Mouse (Mus musculus) C2C12 (cell line): ENCODE data around the gene Anapc13. TPM values are rescaled to one million over a fixed set of nuclear protein-coding genes. Genes with fewer than 3 reads are reported as not detected.

Source experiments
- H3K27me3 ChIP-seq: one replicate; pipeline ENCODE4 v1.6.1; 2011; ENCODE audit not compliant: control insufficient read depth, insufficient read depth, insufficient read length
- H3K36me3 ChIP-seq: one replicate; pipeline ENCODE4 v1.6.1; 2011; ENCODE audit not compliant: control insufficient read depth, insufficient read depth
- H3K4me3 ChIP-seq: one replicate; pipeline ENCODE4 v1.5.1; 2011; ENCODE audit warnings: mild to moderate bottlenecking, control low read depth; ENCODE audit not compliant: poor library complexity, insufficient read depth, severe bottlenecking
- H3K79me2 ChIP-seq: one replicate; pipeline ENCODE4 v1.6.1; 2011; ENCODE audit not compliant: control insufficient read depth, insufficient read depth
- H3K79me3 ChIP-seq: one replicate; pipeline ENCODE4 v1.6.1; 2011; ENCODE audit warnings: low read depth, control low read depth
- H3ac ChIP-seq: one replicate; pipeline ENCODE3; 2011; ENCODE audit warnings: low read depth; ENCODE audit not compliant: control insufficient read depth, insufficient read length
- CEBPB ChIP-seq: IDR thresholded peaks from one replicate; pipeline ENCODE4 v1.6.1; 2011; ENCODE audit warnings: low read depth, mild to moderate bottlenecking, control low read depth, moderate library complexity
- CTCF ChIP-seq: IDR thresholded peaks from one replicate; pipeline ENCODE4 v1.5.1; 2011; ENCODE audit not compliant: control insufficient read depth, insufficient read depth, insufficient read length
- FOSL1 ChIP-seq: IDR thresholded peaks from one replicate; pipeline ENCODE4 v1.8.0; 2011; ENCODE audit warnings: mild to moderate bottlenecking, low read length; ENCODE audit not compliant: poor library complexity, insufficient read depth, severe bottlenecking
- MAX ChIP-seq: IDR thresholded peaks from one replicate; pipeline ENCODE4 v1.6.1; 2011; ENCODE audit warnings: mild to moderate bottlenecking, control low read depth
- MYOD1 ChIP-seq: IDR thresholded peaks from one replicate; pipeline ENCODE4 v1.6.1; 2011; ENCODE audit warnings: low read depth; ENCODE audit not compliant: control insufficient read depth, insufficient read length
- MYOG ChIP-seq: IDR thresholded peaks from one replicate; pipeline ENCODE4 v1.6.1; 2011; ENCODE audit not compliant: control insufficient read depth, insufficient read length; ENCODE audit errors: extremely low read depth
- USF1 ChIP-seq: IDR thresholded peaks from one replicate; pipeline ENCODE4 v1.6.1; 2011; ENCODE audit warnings: low read depth, mild to moderate bottlenecking, control low read depth, moderate library complexity
- polyA plus RNA-seq: library from polyadenylated mRNA; unstranded; fragments of >200 nt; fragmentation: generic; extraction: Trizol; gene quantifications from one replicate; pipeline ENCODE4 v1.2.1, GENCODE M21; 2012; ENCODE audit warnings: missing spikeins

The Anapc13 gene
- polyA plus RNA-seq, 1 experiment = 136 TPM

DNA sequence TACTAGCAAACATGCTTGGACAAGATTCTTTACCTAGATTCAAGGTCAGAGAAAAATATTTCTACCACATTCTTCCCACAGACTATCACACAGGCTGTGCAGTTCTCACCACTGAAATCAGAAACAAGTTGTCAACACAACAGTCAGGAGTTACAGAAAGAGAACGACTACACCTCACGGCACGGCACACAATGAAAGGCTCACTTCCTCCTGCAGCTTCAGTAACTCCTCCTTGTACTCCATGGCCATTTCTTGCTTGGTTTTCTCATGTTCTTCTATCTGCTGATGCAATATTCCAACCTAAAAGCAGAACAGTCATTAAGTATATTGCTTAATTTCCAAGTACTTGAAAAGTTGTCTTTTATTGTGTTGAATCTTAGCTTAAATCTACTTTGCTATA lies 11.0 kb upstream of the Anapc13 start:
- H3K27me3 ChIP-seq = no peaks in the 10 kb centered on the region
- H3K36me3 ChIP-seq = peaks cover 24% of the 10 kb centered on the region
- no peaks in the 10 kb centered on the region for H3K79me2 ChIP-seq
- no peak overlapping the region for H3K4me3 ChIP-seq
- TF ChIP-seq FOSL1 (no peak), CEBPB (no peak), CTCF (no peak), USF1 (no peak), MYOG (no peak), MAX (no peak), MYOD1 (no peak)
- H3ac ChIP-seq = no peak overlapping the region
- H3K79me3 ChIP-seq = no peaks in the 10 kb centered on the region

DNA sequence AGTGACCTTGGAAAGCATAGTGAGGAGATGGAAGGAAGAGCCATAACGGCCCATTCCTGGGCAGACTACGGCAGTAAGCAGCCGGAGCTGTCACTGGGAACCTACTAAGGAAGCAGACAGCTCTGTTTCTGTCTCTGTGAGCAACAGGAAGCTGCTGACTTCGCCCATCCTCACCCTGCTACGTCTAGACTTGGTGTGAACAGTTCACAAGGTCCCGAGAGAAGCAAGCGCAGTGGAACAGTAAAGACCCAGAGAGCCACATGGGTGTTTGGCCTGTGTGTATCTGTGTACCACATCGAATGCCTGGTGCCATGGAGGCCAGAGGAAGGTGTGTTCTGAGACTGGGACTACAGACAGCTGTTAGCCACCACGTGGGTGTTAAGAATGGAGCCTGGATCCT lies 9.8 kb upstream of the Anapc13 start:
- Histone ChIP-seq H3ac (no peak overlapping the region), H3K36me3 (peaks cover 21% of the 10 kb centered on the region), H3K4me3 (no peak overlapping the region), H3K27me3 (no peaks in the 10 kb centered on the region), H3K79me2 (no peaks in the 10 kb centered on the region), H3K79me3 (peaks cover 1% of the 10 kb centered on the region)
- TF ChIP-seq MYOD1 (no peak), USF1 (no peak), FOSL1 (no peak), CEBPB (no peak), CTCF (no peak), MYOG (no peak), MAX (no peak)

DNA sequence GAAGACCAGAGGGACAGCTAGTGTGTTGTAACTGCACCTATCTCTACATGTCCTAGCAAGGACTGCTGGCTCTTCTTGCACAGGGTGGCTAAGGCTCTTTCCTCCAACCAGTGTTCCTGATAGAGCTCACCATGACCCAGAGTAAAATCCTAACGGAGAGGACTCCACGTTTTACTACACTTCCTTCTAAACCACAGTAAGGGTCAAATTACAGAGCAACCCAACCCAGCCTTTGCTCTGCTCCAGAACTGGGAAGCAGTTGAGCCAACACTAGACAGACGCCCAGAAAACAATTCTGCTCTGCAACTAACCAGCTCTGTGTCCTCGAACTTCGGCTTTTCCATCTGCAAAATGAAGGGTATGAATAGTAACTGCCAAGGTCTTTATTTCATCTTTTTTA lies 4.7 kb upstream of the Anapc13 start:
- Histone ChIP-seq H3K79me3 (peaks cover 8% of the 10 kb centered on the region), H3K4me3 (no peak overlapping the region), H3K36me3 (peaks cover 11% of the 10 kb centered on the region), H3K27me3 (no peaks in the 10 kb centered on the region), H3K79me2 (peaks cover 26% of the 10 kb centered on the region), H3ac (no peak overlapping the region)
- TF ChIP-seq CEBPB (no peak), MYOG (no peak), CTCF (no peak), FOSL1 (no peak), MYOD1 (no peak), MAX (no peak), USF1 (no peak)

DNA sequence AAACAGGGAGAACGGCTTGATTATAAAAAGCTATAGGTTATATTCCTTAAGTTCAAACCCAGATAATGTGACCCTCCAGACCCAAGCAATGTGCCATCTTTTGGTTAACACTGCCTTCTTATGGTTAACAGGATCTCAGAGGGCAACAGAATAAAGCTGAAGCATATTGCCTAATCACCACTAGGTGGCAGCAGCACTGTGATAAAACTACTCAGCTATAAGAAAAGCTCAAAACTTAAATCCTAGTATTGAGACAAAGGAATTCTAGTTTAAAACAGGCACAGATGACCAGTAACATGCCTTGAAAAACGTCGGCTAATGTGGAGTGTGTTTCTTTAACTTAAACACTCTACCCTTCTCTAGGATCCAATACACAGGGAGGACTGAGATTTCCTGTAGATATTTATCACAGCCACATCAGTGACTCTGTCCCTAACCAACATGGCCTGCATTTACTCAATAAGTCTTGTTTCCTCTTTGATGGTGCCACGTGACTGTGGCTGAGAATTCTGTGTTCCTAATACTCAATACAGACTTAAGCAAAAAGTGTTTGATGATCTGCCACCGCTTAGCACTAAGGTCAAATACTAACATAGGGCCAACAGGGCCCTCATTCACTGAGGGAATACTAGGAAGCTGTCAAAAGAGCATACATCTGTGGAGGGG lies 3.8 kb upstream of the Anapc13 start:
- H3K79me3 ChIP-seq = peaks cover 8% of the 10 kb centered on the region
- H3K79me2 ChIP-seq = peaks cover 26% of the 10 kb centered on the region
- H3ac ChIP-seq = no peak overlapping the region
- no peaks in the 10 kb centered on the region for H3K27me3 ChIP-seq
- peaks cover 8% of the 10 kb centered on the region for H3K36me3 ChIP-seq
- H3K4me3 ChIP-seq = no peak overlapping the region
- TF ChIP-seq CTCF (peak; percentile 10), MYOD1 (no peak), CEBPB (peak; percentile 39)

DNA sequence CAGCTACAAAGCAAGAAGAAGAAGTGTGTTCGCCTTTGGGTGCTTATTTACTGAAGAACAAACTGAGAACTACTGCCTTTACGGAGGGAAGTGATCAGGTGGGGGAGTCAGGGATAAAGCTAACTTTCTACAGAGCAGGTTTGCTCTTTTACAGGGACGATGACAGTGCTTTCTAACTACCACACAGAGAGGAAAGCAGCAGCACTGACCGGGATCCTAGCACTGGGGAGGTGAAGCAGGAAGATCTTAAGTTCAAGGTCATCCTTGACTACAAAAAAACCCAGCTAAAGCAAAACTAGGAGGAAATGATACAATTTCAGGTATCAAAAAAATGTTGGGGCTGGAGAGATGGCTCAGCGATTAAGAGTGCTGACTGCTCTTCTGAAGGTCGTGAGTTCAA lies 3.2 kb upstream of the Anapc13 start:
- Histone ChIP-seq H3K4me3 (no peak overlapping the region), H3K79me2 (peaks cover 26% of the 10 kb centered on the region), H3K36me3 (peaks cover 8% of the 10 kb centered on the region), H3K27me3 (no peaks in the 10 kb centered on the region), H3K79me3 (peaks cover 8% of the 10 kb centered on the region), H3ac (no peak overlapping the region)
- TF ChIP-seq MYOG (no peak), MYOD1 (no peak), CEBPB (no peak), CTCF (no peak), FOSL1 (no peak), MAX (no peak), USF1 (no peak)

DNA sequence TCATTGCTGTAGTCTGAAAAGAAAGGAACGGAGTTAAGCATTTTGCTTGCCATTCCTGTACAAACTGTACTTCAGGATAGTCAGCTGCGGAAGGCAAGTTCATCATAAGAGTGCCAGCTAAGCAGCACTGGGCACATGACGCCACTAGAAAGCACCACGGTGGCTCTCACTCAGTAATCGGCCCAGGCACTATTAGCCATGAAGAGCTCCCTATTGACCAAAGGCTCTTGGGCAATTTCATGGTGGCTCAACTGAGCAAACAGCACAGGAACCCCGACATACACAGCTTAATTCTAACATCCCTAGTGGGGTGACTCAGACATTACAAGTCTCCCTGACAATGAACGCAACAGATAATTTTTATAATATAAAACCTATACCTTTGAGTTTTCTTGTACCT lies 2.5 kb upstream of the Anapc13 start:
- Histone ChIP-seq H3K4me3 (no peak overlapping the region), H3ac (no peak overlapping the region), H3K79me3 (peaks cover 8% of the 10 kb centered on the region), H3K27me3 (no peaks in the 10 kb centered on the region), H3K79me2 (peaks cover 26% of the 10 kb centered on the region), H3K36me3 (peaks cover 7% of the 10 kb centered on the region)
- TF ChIP-seq MAX (no peak), MYOD1 (no peak), MYOG (no peak), CEBPB (no peak), USF1 (no peak), CTCF (no peak)
